8 mouse cellular contexts compared by ENCODE assay signal in genomic region chr17:47368401-47369086, GRCm38 (mm10). TPM values are rescaled to one million over a fixed set of nuclear protein-coding genes. Genes with fewer than 3 reads are reported as not detected.
DNase-seq lines count a peak whose midpoint lies in the region; ATAC-seq and TF ChIP-seq lines count a peak whose summit lies in the region.

Gene Mrps10, plus strand, starts transcription at chr17:47368887.

- DNase-seq in brain, embryonic 14.5 days (ENCODE audit: low read depth), result peak; percentile 98
- peak; percentile 81 for DNase-seq in liver, adult 2 months (ENCODE audit: extremely low read depth, low read depth, low spot score)
- peak; percentile 94 for DNase-seq in splenic B cell, adult 2 months (ENCODE audit: low read depth, low spot score)

- H3K27ac ChIP-seq in heart, embryonic 11.5 days (ENCODE audit: low read depth, low read length), result no peak within 1 kb of the TSS
- H3K27ac ChIP-seq in kidney, embryonic 16.5 days (ENCODE audit: low read length), result 0 out of 2 replicates have a peak within 1 kb of the TSS, but pooled peaks have one; percentile 28
- H3K27ac ChIP-seq in liver, adult 2 months (replicated peaks; ENCODE audit: insufficient read depth, low read depth, low read length), result peak within 1 kb of the TSS; percentile 71

- H3K79me2 ChIP-seq in C2C12 (ENCODE audit: control insufficient read depth, insufficient read depth) (peaks cover 40% of the 10 kb centered on the region), myocyte (ENCODE audit: control insufficient read depth, insufficient read depth) (peaks cover 9% of the 10 kb centered on the region)
- peaks cover 4% of the 10 kb centered on the region; the same call in 1 of the 2 replicates for H3K79me2 ChIP-seq in liver, adult 2 months (ENCODE audit: control insufficient read depth, insufficient read depth, low read length)

- peaks cover 22% of the 10 kb centered on the region for H3K4me1 ChIP-seq in erythroblast, embryonic 14.5 days (ENCODE audit: control insufficient read depth)
- 0 out of 2 replicates have a peak, but pooled peaks cover 3% of the 10 kb centered on the region for H3K4me1 ChIP-seq in heart, embryonic 11.5 days (ENCODE audit: control insufficient read depth, insufficient read depth, low read length)
- H3K4me1 ChIP-seq in kidney, embryonic 16.5 days (ENCODE audit: insufficient read depth, low read length), result peaks cover 7% of the 10 kb centered on the region
- H3K4me1 ChIP-seq in liver, adult 2 months (ENCODE audit: control insufficient read depth, insufficient read depth, low read length), result peaks cover 12% of the 10 kb centered on the region

- peak within 1 kb of the TSS; percentile 87 for H3K4me3 ChIP-seq in C2C12 (ENCODE audit: insufficient read depth, poor library complexity, severe bottlenecking)
- peak within 1 kb of the TSS; percentile 91 for H3K4me3 ChIP-seq in erythroblast, embryonic 14.5 days (replicated peaks)
- peak within 1 kb of the TSS; percentile 74 for H3K4me3 ChIP-seq in heart, embryonic 11.5 days (ENCODE audit: low read depth, low read length)
- peak within 1 kb of the TSS; percentile 86 for H3K4me3 ChIP-seq in kidney, embryonic 16.5 days (ENCODE audit: low read length)
- peak within 1 kb of the TSS; percentile 97 for H3K4me3 ChIP-seq in liver, adult 2 months (ENCODE audit: insufficient read depth, low read depth, low read length)
- H3K4me3 ChIP-seq in myocyte, result peak within 1 kb of the TSS; percentile 81

- peak within 1 kb of the TSS; percentile 77 for H3K9ac ChIP-seq in heart, embryonic 11.5 days (ENCODE audit: low read depth, low read length)
- H3K9ac ChIP-seq in kidney, embryonic 16.5 days (replicated peaks; ENCODE audit: low read length), result peak within 1 kb of the TSS; percentile 83
- peak within 1 kb of the TSS; percentile 93 for H3K9ac ChIP-seq in liver, adult 2 months (ENCODE audit: low read depth, low read length)

- 4% methylated on average over 35 of the region's 35 CpGs for WGBS in heart, embryonic 11.5 days (ENCODE audit: insufficient replicate concordance)
- 4% methylated on average over 35 of the region's 35 CpGs for WGBS in kidney, embryonic 16.5 days
- 2% methylated on average over 35 of the region's 35 CpGs for WGBS in liver, adult 2 months

- peak within 1 kb of the TSS; percentile 81 for H3ac ChIP-seq in C2C12 (ENCODE audit: control insufficient read depth, insufficient read length, low read depth)
- H3ac ChIP-seq in myocyte (ENCODE audit: control insufficient read depth, insufficient read length), result peak within 1 kb of the TSS; percentile 25

- H3K27me3 ChIP-seq in C2C12 (ENCODE audit: control insufficient read depth, insufficient read depth, insufficient read length) (no peaks in the 10 kb centered on the region), myocyte (ENCODE audit: control insufficient read depth, insufficient read depth, insufficient read length) (no peaks in the 10 kb centered on the region)
- peaks cover 3% of the 10 kb centered on the region for H3K27me3 ChIP-seq in erythroblast, embryonic 14.5 days (ENCODE audit: control insufficient read depth)
- H3K27me3 ChIP-seq in heart, embryonic 11.5 days (ENCODE audit: control insufficient read depth, insufficient read depth, low read length), result peaks cover 10% of the 10 kb centered on the region
- H3K27me3 ChIP-seq in kidney, embryonic 16.5 days (ENCODE audit: insufficient read depth, low read length), result no peaks in the 10 kb centered on the region
- H3K27me3 ChIP-seq in liver, adult 2 months (ENCODE audit: control insufficient read depth, insufficient read depth, low read length), result no peaks in the 10 kb centered on the region
- H3K27me3 ChIP-seq in splenic B cell, adult 2 months (ENCODE audit: control insufficient read depth, insufficient read depth, low read length, poor library complexity, severe bottlenecking), result no peaks in the 10 kb centered on the region

- TF ChIP-seq CTCF in C2C12 (IDR thresholded peaks at IDR 0.05; ENCODE audit: control insufficient read depth, insufficient read depth, insufficient read length), result no peak
- TF ChIP-seq CTCF in brain, embryonic 14.5 days (IDR thresholded peaks at IDR 0.05; ENCODE audit: borderline replicate concordance, extremely low read depth, insufficient read depth, insufficient read length), result no peak
- TF ChIP-seq CTCF in liver, adult 2 months (IDR thresholded peaks at IDR 0.05; ENCODE audit: low read depth, low read length), result no peak

- H3K9me3 ChIP-seq in erythroblast, embryonic 14.5 days (ENCODE audit: control insufficient read depth, low read length), result no peaks in the 10 kb centered on the region
- H3K9me3 ChIP-seq in heart, embryonic 11.5 days (replicated peaks; ENCODE audit: control insufficient read depth, low read length), result no peaks in the 10 kb centered on the region
- H3K9me3 ChIP-seq in kidney, embryonic 16.5 days (ENCODE audit: low read length), result no peaks in the 10 kb centered on the region

- TF ChIP-seq POLR2A in brain, embryonic 14.5 days (IDR thresholded peaks at IDR 0.05; ENCODE audit: borderline replicate concordance, extremely low read depth, insufficient read depth, insufficient read length, poor library complexity, severe bottlenecking), result peak; percentile 57; the same call in 1 of the 2 replicates
- 0 out of 2 replicates have a peak, but pooled peaks have one; percentile 30 for TF ChIP-seq POLR2A in liver, adult 2 months (IDR thresholded peaks at IDR 0.05; ENCODE audit: extremely low read depth, insufficient read depth, low read length)
- TF ChIP-seq POLR2A in myocyte (IDR thresholded peaks at IDR 0.05; ENCODE audit: insufficient read length, low read depth), result peak; percentile 76

- peak; percentile 73 for ATAC-seq in heart, embryonic 11.5 days (replicated peaks; ENCODE audit: insufficient number of reproducible peaks, low FRiP score, low TSS enrichment)
- ATAC-seq in kidney, embryonic 16.5 days (ENCODE audit: low FRiP score, low TSS enrichment), result peak; percentile 84

- H3K36me3 ChIP-seq in C2C12 (ENCODE audit: control insufficient read depth, insufficient read depth) (peaks cover 20% of the 10 kb centered on the region), myocyte (ENCODE audit: control insufficient read depth, insufficient read depth) (peaks cover 12% of the 10 kb centered on the region)
- H3K36me3 ChIP-seq in erythroblast, embryonic 14.5 days (ENCODE audit: control insufficient read depth), result peaks cover 15% of the 10 kb centered on the region
- 0 out of 2 replicates have a peak, but pooled peaks cover 5% of the 10 kb centered on the region for H3K36me3 ChIP-seq in heart, embryonic 11.5 days (ENCODE audit: control insufficient read depth, insufficient read depth, low read length)
- peaks cover 10% of the 10 kb centered on the region for H3K36me3 ChIP-seq in kidney, embryonic 16.5 days (ENCODE audit: insufficient read depth, low read length)
- peaks cover 11% of the 10 kb centered on the region for H3K36me3 ChIP-seq in liver, adult 2 months (ENCODE audit: control insufficient read depth, insufficient read depth, low read length)
- H3K36me3 ChIP-seq in splenic B cell, adult 2 months (ENCODE audit: control insufficient read depth, insufficient read depth, low read length, poor library complexity, severe bottlenecking), result no peaks in the 10 kb centered on the region; the same call in 1 of the 2 replicates

- H3K79me3 ChIP-seq in C2C12 (ENCODE audit: low read depth), result peaks cover 22% of the 10 kb centered on the region

- H3K4me2 ChIP-seq in heart, embryonic 11.5 days, result peak within 1 kb of the TSS; percentile 75
- peak within 1 kb of the TSS; percentile 89 for H3K4me2 ChIP-seq in kidney, embryonic 16.5 days (replicated peaks; ENCODE audit: low read depth, low read length)
- peak within 1 kb of the TSS; percentile 84 for H3K4me2 ChIP-seq in myocyte (ENCODE audit: low read depth)

TF ChIP-seq in C2C12, 6 proteins besides CTCF, POLR2A, EP300 and RAD21:
- no peak for TF ChIP-seq CEBPB (IDR thresholded peaks at IDR 0.05; ENCODE audit: low read depth)
- TF ChIP-seq MAX (IDR thresholded peaks at IDR 0.05), result peak; percentile 70
TF ChIP-seq in C2C12: peak in this region for 1.

TF ChIP-seq in myocyte, 11 proteins besides CTCF, POLR2A, EP300 and RAD21:
- TF ChIP-seq MYOD1 (IDR thresholded peaks at IDR 0.05; ENCODE audit: control insufficient read depth in 1 of 3, insufficient read length in 2 of 3, low read depth in 2 of 3) (no peak), E2F4 (IDR thresholded peaks at IDR 0.05; ENCODE audit: insufficient read depth) (no peak), TCF3 (IDR thresholded peaks at IDR 0.05; ENCODE audit: insufficient read length, low read depth) (no peak), SRF (IDR thresholded peaks at IDR 0.05; ENCODE audit: control insufficient read depth, insufficient read length, low read depth) (no peak), MYOG (IDR thresholded peaks at IDR 0.05; ENCODE audit: control insufficient read depth in 1 of 3, insufficient read depth in 1 of 3, insufficient read length in 2 of 3, low read depth in 2 of 3) (no peak), POLR2AphosphoS2 (IDR thresholded peaks at IDR 0.05; ENCODE audit: insufficient read length, low read depth) (peak; percentile 69), TCF12 (IDR thresholded peaks at IDR 0.05; ENCODE audit: insufficient read depth, poor library complexity, severe bottlenecking) (no peak)

RNA-seq across cellular contexts. Expression of gene Mrps10, which starts in this region (rescaled TPM):
- polyA plus RNA-seq in C2C12 (2012; fragmentation: generic; extraction: Trizol) (88.2 TPM), myocyte (2012; fragmentation: generic; extraction: Trizol) (97.9 TPM)
- polyA plus RNA-seq in brain, embryonic 14.5 days (2012; rRNA removed), result 46.2 and 47.5 TPM in 2 replicates
- polyA plus RNA-seq in erythroblast, embryonic 14.5 days (2012), result 0.25 and 0.52 TPM in 2 replicates
- polyA plus RNA-seq in heart, embryonic 11.5 days (2014; fragmentation: Nextera tagmentation; extraction: Ambion mirVana), result 74.8 and 78.7 TPM in 2 replicates
- 80.0 and 83.3 TPM in 2 replicates for polyA plus RNA-seq in kidney, embryonic 16.5 days (2015; fragmentation: Nextera tagmentation; extraction: Ambion mirVana)
- total RNA-seq in liver, adult 2 months (2014; rRNA removed), result 33.7 and 38.5 TPM in 2 replicates
- 33.9 and 35.3 TPM in 2 replicates for polyA plus RNA-seq in liver, adult 2 months (2012; rRNA removed)

Comparison
In these comparisons a context has a peak if more than half of its experiments do, and no peak if none do; other contexts are left out.
1. RNA of gene Mrps10 (polyA plus RNA-seq): 97.9 TPM in myocyte (single experiment), 88.2 TPM in C2C12 (single experiment), 80.0 to 83.3 TPM in kidney, embryonic 16.5 days, 74.8 to 78.7 TPM in heart, embryonic 11.5 days, 46.2 to 47.5 TPM in brain, embryonic 14.5 days and 33.9 to 35.3 TPM in liver, adult 2 months; 0.25 to 0.52 TPM in erythroblast, embryonic 14.5 days; every median in the first group is over 10 times any median in the second.
2. Peak in every context shown above with its lines, with median percentiles within 50 percentile points of each other: H3K4me3 ChIP-seq, DNase-seq, POLR2A ChIP-seq, H3K4me2 ChIP-seq and H3K9ac ChIP-seq.